Mouse (Mus musculus): ENCODE data around the gene Suz12.
A peak's percentile ranks its signal among the peaks of the same experiment; 100 is the strongest.
"Not testable (repeated sequence)": the region's sequence is repeated elsewhere in the genome, so short reads cannot be mapped to it uniquely, and the experiment has no call there.

The Suz12 gene

DNA sequence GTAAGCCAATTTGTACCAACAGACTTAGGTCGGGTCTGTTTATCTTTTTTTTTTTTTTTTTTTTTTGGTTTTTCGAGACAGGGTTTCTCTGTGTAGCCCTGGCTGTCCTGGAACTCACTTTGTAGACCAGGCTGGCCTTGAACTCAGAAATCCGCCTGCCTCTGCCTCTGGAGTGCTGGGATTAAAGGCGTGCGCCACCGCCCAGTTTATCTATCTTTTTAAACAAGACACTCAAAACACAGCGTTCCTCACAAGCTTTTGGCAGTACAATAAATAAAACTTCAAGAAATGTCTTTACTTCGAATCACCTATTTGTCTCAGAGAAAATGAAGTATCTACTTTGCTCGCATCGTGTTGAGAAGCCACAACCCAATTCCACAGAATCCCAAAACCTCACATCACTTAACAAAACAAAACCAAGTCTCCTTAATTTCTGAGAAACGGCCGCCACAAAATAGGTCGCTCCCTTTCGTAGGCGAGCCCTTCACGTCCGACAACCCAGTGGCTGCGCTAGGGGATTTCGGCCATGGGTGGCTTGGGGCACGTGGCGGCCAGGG is 793 bp upstream of the Suz12 start:
- no peak for DNase-seq (ENCODE audit: low spot score)

DNA sequence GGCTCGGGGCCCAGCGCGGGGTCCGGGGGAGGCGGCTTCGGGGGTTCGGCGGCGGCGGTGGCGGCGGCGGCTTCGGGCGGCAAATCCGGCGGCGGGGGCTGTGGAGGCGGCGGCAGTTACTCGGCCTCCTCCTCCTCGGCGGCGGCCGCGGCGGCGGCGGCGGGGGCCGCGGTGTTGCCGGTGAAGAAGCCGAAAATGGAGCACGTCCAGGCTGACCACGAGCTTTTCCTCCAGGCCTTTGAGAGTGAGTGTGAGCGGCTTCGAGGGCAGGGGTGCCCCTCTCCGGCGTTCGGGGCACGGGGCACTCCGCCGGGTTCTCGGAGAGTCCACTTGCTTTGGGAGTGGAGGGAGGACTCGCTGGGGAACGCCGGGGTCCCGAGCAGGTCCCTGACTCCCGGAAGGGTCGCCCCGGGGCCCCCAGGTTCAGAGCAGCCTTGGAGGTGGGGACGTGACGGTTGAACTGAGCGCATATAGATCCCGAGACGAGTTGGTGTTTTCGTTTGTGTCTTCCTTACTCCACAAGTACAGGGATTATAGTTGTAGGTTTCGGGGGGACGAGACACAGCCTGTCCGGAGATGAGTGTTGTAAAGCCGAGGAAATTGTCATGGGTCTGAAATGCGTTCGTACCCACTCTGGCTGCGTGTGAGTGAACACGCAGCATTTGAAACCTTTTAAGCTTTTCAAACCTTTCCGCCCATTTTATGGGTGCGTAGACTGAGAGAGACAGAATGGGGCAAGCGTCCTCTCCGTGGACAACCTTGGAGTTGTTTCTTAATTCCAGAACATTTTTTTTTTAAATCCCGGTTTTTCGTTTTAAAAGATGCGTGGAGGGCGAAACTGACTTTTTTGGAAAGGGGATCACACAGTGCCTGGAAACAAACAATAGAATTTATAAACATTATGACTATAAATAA is 707 bp downstream of the Suz12 start:
- DNase-seq (ENCODE audit: low spot score), result peak; percentile 79

DNA sequence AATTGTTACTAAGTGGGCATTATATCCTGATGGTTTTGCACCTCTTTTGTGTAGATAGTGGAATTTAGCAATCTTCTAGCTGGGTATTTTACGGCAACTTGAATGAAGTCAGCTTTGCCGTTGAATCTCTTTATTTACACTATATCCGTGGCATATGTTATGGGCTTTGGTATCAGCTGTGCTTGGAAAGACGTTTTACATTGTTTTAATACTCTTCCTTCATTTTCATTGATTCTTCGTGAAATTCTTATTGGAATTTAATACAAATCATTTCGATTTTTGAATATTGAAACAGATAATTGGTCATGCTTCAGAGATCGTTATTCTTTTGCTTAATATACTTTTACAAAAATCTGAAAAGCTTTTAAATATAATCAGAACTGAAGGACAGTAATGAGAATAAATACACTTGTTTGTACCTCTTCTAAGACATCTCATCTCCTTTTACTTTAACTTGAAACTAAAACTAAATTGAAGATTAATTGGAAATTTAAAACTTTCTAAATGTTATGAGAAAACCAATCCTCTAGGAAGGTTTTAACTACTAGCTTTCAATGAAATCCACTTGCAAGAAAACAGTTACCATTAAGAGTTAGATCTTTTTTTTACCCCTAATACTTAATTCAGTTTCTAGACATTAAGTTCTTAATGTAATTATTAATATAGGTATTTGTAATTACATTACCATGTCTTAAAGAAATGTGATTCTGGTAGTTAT is 1.5 kb downstream of the Suz12 start:
- no peak for DNase-seq (ENCODE audit: low spot score)

DNA sequence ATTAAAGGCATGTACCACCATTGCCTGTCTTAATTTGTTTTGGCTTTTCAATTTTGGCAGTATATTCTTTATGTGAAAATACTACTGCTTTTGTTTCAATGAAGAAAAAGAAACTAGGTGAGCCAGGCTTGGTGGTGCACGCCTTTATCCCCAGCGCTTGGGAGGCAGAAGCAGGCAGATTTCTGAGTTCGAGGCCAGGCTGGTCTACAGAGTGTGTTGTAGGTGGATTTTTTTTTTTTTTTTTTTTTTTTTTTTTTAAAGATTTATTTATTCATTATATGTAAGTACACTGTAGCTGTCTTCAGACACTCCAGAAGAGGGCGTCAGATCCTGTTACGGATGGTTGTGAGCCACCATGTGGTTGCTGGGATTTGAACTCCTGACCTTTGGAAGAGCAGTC is 23.6 kb downstream of the Suz12 start:
- DNase-seq (ENCODE audit: low spot score), result not testable (repeated sequence)

DNA sequence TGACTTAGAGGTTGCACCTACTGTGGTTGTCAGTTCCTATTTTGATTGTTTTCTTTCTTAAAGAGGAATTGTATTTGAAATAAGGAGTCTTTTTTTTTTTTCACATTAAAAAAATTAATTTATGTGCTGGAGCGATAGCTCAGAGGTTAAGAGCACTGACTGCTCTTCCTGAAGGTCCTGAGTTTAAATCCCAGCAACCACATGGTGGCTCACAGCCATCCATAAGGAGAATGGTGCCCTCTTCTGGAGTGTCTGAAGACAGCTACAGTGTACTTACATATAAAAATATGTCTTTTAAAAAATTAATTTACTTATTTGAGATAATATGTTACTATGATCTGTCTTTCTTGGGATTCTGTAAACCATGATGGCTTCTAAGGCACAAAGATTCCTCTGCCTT is 26.9 kb downstream of the Suz12 start:
- no peak for DNase-seq (ENCODE audit: low spot score)

DNA sequence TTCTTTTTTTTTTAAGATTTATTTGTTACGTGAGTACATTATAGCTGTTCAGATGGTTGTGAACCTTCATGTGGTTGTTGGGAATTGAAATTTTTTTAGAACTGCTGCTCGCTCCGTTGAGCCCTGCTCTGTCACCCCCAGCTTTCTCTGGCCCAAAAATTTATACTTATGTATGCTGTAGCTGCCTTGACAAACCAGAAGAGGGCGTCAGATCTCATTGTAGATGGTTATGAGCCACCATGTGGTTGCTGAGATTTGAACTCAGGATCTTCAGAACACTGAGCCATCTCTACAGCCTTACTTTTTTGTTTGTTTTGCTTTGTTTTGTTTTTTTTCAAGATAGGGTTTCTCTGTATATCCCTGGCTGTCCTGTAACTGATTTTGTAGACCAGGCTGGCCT is 28.4 kb downstream of the Suz12 start:
- no peak for DNase-seq (ENCODE audit: low spot score)

DNA sequence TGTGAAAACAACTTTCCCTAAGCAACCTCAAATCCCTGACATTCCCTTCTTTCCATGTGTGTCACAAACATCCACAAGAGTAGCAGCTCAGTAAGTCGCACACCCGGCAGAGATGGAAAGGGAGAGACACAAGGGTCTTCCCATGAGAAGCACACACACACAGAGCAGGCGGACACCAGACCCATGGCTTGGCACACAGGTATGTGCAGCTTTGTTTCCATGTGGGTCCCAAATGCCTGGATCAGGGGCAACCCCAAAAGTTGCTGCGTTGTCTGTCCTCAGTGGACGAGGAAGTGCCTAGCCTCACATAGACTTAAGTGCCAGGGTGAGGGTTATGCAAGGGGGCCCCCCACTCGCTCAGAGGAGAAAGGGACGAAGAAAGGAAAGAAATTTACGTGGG is 44.6 kb downstream of the Suz12 start:
- DNase-seq (ENCODE audit: low spot score), result no peak

DNA sequence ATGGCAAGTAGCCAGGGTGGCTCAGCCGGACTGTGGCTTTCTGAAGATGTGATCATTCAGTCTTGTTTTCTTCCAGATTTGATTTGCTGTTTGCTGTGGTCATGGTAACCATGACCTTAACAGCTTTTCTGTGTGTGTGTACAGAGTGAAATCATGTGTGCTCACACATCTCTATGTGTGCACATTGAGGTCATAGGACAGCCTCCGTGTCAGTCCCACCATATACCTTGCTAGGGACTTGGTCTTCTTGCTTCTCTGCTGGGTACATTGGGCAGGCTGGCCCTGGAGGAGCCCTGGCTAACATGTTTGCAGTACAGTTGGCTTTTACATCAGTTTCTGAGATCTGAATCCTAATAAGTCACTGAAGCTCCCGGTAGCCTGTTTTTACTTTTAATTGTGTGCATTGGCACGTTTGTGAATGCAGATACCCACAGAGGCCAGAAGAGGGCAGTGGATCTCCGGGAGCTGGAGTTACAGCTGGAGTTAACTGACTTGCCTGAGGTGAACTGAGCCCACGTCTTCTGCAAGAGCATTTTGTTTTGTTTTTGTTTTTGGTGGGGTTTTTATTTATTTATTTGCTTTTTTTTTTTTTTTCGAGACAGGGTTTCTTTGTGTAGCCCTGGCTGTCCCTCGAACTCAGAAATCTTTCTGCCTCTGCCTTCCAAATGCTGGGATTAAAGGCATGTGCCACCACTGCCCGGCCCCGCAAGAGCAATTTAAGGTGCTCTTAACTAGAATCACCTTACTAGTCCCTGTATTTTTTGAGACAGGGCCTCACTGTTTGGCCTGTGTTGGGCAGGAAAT is 49.9 kb downstream of the Suz12 start:
- no peak for DNase-seq (ENCODE audit: low spot score)

DNA sequence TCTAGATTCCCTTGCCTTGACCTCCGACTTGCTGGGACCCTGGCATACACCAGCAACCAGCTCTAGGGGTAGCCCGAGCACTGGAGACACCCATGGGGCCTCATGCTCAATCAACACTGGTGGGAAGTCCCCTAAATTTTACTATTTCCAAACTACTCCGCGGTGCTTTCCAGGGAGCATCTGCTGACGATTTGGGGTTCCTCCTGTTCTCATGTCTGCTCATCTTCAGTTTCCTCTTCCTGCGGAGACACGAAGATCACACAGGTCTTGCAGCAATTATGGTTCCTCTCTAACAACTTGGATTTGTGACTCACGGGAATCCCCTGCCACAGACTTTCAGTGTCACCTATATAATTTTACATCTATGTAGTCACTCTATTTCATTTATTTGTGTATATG is 50.5 kb downstream of the Suz12 start:
- DNase-seq (ENCODE audit: low spot score), result no peak

DNA sequence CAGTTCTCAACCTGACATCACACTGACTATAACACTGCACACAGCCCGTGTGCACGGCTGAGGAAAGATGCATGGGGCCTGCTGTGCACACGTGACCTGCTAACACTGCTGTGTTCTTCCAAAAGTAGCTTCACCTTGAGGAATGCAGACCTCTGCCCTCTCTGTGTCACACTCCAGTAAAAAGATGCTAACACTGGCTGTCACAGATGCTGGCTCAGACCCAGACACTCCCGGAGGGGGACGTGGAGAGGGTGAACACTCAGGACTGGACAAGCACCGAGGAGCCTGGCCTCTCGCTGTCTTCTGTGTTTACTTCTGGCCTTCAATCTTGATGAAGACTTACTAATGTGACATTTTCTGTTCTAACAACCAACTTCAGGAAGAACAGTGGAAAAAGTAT is 54.0 kb downstream of the Suz12 start:
- DNase-seq (ENCODE audit: low spot score), result no peak

DNA sequence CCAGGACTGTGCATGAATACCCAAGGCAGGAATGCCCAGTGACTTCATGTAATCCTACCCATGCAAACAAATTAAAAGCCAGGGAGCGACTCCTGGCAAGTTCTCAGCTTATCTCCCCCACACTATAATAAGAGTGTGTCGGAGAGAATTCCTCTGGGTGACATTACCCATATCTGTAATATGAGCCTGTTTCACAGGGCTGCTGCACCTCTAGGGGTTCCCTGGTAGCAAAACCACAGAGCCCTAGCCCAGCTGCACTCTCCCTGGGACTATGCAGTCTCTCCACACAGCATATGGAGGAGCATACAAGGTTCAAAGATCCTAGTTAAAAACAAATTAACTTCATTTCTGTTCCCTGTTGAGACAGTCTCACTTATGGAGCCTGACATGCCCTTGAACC is 57.2 kb downstream of the Suz12 start:
- DNase-seq (ENCODE audit: low spot score), result no peak

DNA sequence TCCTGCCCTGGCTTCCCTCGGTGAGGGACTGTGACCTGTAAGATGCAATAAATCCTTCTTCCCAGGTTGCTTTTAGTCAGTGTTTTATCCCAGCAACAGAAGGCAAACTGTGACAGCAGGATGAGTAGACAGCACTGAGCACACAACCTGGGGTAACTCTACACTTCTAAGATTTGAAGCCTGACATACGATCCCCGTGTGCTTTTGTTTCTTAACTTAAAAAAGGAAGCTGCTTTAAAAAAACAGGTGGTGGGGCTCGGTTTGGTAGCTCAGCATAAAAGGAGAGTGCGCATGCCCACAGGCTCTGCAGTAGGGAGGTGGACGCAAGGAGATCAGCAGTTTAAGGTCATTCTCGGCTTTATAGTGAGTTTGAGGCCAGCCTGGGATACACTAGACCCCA is 59.5 kb downstream of the Suz12 start:
- no peak for DNase-seq (ENCODE audit: low spot score)

DNA sequence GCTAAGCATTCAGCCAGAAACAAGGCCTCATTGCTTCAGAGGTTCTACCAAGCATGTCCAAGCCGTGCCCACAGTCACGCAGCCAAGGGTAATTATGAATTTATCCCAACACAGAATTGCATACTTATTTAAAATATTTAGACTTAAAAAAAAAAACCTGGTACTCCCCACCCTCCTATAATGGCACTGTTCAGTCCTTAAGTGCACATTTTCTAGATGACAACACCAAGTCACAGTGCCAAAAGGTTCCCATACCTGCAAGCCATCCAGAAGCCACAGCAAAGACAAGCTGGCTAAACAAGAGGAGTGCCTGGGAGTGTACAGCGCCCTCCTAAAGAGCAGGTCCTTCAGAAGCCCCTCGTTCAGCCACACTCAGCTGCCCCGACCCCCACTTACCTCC is 60.3 kb downstream of the Suz12 start:
- DNase-seq (ENCODE audit: low spot score), result no peak

DNA sequence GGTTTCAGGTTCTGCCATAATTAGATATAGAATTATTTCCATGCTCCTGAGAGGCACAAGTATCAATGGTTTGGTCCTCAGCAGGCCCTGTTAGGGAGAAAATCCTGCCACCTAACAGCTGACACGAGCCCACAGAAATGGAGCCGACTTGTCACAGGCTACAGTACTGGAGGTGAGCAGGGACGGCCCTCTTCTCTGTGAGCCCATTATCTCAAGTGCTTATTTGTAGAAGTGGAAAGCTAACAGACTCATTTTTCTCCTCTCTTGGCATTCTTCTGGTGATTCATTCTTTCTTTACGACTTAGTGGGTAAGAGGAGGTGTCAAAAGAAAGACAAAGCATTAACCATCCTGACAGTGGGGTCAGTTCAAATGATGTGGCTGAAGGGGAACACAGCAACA is 61.8 kb downstream of the Suz12 start:
- DNase-seq (ENCODE audit: low spot score), result no peak

DNA sequence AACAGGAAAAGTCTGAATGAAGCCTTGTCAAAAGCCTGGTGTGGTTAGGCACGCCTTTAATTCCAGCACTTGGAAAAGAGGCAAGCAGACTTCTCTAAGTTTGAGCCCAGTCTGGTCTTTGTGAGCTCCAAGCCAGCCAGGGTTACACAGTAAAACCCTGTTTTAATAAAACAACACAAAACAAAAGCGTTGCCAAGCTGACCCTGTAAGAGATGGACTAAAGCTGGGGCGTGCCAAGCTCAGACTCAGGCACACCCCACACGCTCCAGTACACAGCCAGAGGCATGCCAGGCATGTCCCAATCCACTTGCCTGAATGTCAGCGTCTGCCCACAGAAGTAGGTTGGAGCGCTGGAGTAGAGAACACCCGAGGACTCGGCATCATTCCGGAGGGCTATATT is 63.2 kb downstream of the Suz12 start:
- DNase-seq (ENCODE audit: low spot score), result no peak

DNA sequence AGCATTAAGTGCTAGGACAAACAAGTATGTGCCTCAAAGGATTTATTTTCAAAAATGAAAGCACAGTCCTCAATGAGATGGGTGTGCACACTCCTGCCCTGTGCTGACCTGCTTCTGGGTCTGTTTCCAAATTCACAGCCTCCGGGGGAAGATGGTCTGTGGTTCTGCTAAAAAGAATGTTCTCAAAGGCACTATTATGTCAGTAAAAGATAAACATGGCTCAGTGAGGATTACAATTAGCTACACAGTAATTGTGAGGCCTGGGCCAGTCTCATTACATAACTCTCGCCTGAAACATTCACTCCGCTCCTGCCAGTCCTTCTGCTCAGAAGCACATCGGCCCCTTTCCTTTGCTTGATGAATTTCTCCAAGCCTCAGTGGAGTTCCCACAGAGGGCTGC is 69.3 kb downstream of the Suz12 start:
- peak; percentile 67 for DNase-seq (ENCODE audit: low spot score)

DNA sequence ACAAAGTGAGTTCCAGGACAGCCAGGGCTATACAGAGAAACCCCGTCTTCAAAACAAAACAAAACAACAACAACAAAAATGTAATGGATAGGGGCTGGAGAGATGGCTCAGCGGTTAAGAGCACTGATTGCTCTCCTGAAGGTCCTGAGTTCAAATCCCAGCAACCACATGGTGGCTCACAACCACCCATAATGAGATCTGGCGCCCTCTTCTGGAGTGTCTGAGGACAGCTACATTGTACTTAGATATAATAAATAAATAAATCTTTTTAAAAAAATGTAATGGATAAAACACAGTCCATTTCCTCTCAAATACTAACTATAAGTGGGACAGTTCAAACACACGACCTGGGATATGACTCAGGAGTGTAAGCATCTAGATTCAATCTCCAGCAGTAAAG is 73.5 kb downstream of the Suz12 start:
- DNase-seq (ENCODE audit: low spot score), result not testable (repeated sequence)

DNA sequence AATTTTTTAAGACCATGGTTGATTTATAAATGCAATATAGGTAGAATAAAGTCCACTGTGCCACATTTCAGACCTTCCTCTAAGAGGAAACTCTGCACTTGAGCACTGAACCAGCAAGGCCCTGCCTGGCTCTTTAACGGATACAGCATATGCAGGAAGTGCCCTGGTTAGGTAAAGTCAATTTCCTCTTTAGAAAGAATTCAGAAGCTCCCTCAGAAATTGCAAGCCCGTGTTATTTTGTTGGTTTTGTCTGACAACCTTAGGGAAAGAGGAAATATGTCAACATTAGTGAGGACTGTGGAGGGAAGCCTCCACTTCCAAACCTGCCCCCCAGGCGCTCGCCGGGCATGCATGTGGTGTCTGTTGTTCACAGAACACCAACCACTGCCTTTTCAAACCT is 74.7 kb downstream of the Suz12 start:
- DNase-seq (ENCODE audit: low spot score), result no peak

DNA sequence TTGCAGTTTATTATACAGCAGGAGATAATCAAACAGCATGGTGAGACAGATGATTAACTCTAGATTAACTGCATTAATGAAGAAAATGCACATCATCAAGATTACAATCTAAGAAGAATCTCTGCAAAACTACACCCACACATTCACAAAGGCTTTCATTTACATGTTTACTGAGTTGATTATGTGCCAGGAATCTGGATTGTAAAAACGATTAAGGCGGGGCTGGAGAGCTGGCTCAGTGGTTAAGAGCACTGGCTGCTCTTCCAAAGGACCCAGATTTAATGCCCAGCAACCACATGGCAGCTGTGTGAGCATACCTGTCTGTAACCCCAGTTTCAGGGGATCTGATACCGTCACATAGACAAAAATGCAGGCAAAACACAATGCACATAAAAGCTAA is 76.9 kb downstream of the Suz12 start:
- DNase-seq (ENCODE audit: low spot score), result no peak

DNA sequence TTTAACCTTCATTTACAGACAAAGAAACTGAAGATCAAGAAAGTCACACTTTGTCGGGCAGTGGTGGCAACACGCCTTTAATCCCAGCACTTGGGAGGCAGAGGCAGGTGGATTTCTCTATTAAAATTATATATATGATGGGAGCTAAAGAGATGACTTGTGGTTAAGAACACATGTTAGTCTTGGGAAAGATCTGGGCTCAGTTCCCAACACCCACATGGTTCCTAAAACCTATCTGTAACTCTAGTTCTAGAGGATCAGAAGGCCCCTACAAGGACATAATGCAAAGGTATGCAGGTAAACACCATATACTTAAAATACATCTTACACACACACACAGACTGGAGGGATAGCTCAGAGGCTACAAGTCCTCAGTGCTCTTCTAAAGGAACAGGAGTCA is 78.1 kb downstream of the Suz12 start:
- no peak for DNase-seq (ENCODE audit: low spot score)

DNA sequence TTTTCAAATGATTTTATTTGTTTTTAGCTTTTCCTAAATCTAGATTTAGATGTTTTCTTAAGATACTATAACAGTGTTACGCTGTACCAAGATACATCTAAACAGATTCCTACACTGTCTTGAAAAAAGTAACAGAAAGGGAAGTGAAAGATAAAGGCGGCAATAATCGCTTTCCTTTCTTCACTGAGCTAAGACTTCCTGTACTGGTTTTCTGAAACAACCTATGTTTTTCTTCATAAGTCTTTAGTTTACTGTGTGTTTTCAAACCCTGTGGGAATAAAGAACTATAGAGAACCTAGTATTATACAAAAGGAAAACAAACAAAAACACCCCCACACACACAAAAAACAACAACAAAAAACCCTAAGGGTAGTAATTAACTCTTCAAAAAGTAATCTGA is 79.5 kb downstream of the Suz12 start:
- DNase-seq (ENCODE audit: low spot score), result no peak

DNA sequence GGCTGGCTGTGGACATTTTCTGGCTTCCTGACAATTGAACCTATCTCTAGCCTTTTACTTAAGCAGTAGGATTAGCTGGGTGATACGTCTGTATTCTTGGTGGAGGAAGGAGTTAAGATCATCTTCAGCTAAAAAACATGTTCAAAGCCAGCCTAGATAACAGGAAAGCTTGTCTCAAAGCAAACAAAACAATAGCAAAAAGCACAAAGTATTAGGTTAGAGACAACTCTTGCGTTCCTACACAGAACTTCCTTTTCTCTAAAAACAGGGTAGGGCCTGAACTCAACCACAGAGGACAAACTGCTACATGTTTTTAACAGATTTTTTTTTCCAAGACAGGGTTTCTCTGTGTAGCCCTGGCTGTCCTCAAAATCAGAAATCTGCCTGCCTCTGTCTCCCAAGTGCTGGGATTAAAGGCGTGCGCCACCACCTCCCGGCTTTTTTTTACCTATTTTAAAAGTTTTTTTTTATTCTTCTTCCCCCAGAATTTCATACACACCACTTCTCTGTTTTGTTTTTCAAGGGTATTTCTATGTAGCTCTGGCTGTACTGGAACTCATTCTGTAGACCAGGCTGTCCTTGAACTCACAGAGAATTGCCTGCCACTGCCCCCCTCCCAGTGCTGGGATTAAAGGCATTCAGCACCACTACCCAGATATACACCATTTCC is 82.8 kb downstream of the Suz12 start:
- DNase-seq (ENCODE audit: low spot score), result no peak

All from testis, postnatal 14 days (tissue).